Comparison of ENCODE assay signal across 15 mouse cellular contexts in the genomic region with DNA sequence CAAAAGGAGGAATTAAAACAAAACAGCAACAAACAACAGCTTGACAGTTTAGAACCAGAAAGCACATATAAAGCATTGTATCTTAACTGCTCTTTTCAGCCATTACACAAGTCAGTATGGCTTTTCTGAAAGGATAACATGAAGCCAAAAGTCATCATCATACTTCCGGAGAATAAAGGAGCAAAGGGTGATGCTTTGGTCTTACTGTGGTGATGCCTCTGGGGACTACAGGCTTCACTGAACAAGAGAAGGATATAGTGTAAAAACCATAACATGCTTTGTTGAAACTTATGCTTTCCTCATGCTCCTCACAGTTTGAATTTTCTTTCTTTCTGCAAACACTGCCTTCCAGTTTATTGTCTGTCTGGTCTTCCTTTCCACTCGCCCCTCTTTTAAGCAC.
"Had no signal": no experiment of that assay in that cellular context is flagged by ENCODE, and none has a peak within 500 bp of the region (broad histone marks: within the 10 kb centered on the region; RNA-seq: fewer than 3 reads in every experiment).

No protein-coding gene starts in this region.

- H3K9me3 ChIP-seq: lung, embryonic 15.5 days; midbrain, embryonic 13.5 days; midbrain, embryonic 15.5 days; neural tube, embryonic 12.5 days had no signal

- H3K36me3 ChIP-seq: lung, embryonic 15.5 days; midbrain, embryonic 13.5 days; midbrain, embryonic 15.5 days; neural tube, embryonic 12.5 days had no signal

- H3K27ac ChIP-seq: lung, embryonic 15.5 days; macrophage; midbrain, embryonic 13.5 days; midbrain, embryonic 15.5 days; neural tube, embryonic 12.5 days had no signal

- H3K4me1 ChIP-seq: lung, embryonic 15.5 days; megakaryocyte, embryonic 14.5 days; midbrain, embryonic 15.5 days; neural tube, embryonic 12.5 days had no signal

- ATAC-seq: lung, postnatal 0 days; midbrain, embryonic 13.5 days; midbrain, embryonic 15.5 days had no signal

- H3K4me3 ChIP-seq: lung, embryonic 15.5 days; megakaryocyte, embryonic 14.5 days; midbrain, embryonic 13.5 days; midbrain, embryonic 15.5 days; neural tube, embryonic 12.5 days had no signal

- DNase-seq: lung, adult 2 months; lung, postnatal 14 days; lung, postnatal 36 days; right cerebral cortex, postnatal 14 days; thymus, adult 18-20 months; thymus, postnatal 14 days; thymus, postnatal 36 days had no signal

- H3K4me2 ChIP-seq: lung, embryonic 15.5 days; midbrain, embryonic 11.5 days; midbrain, embryonic 13.5 days; midbrain, embryonic 15.5 days; neural tube, embryonic 12.5 days had no signal

- H3K27me3 ChIP-seq: lung, embryonic 15.5 days; megakaryocyte, embryonic 14.5 days; midbrain, embryonic 13.5 days; midbrain, embryonic 15.5 days; neural tube, embryonic 12.5 days had no signal

- H3K9ac ChIP-seq: lung, embryonic 15.5 days; midbrain, embryonic 13.5 days; midbrain, embryonic 15.5 days; neural tube, embryonic 12.5 days had no signal
